Comparison of ENCODE assay signal across 19 mouse cellular contexts in genomic region chr4:24245124-24245523, GRCm38 (mm10).
A peak's percentile ranks its signal among the peaks of the same experiment; 100 is the strongest.
DNase-seq lines count a peak whose midpoint lies in the region; ATAC-seq and TF ChIP-seq lines count a peak whose summit lies in the region.
"Had no signal": no experiment of that assay in that cellular context is flagged by ENCODE, and none has a peak within 500 bp of the region (broad histone marks: within the 10 kb centered on the region; RNA-seq: fewer than 3 reads in every experiment).

No protein-coding gene starts in this region.

- intact Hi-C loops in left cerebral cortex, adult 2 months (cut with DNase I): loop anchor here (10.0 kb wide), 2 partner anchors 300 to 640 kb away; no protein-coding TSS in a partner anchor
- intact Hi-C loops in gastrocnemius, postnatal 14 days (cut with DNase I; ENCODE audit: low total_unique reads): no loop called here

- 0 out of 2 replicates have a peak overlapping the region, but pooled peaks have one; percentile 3 for H3K9ac ChIP-seq in forebrain, postnatal 0 days
- H3K9ac ChIP-seq: kidney, embryonic 15.5 days; liver, embryonic 15.5 days had no signal

- H3K9me3 ChIP-seq in forebrain, postnatal 0 days (ENCODE audit: low read length): no peaks in the 10 kb centered on the region
- H3K9me3 ChIP-seq: G1E; kidney, embryonic 15.5 days; liver, embryonic 15.5 days; megakaryocyte, embryonic 14.5 days had no signal

- peak; percentile 74 for ATAC-seq in forebrain, postnatal 0 days

- peak overlapping the region; percentile 10; the same call in 1 of the 2 replicates for H3K27ac ChIP-seq in left cerebral cortex, adult 2 months
- H3K27ac ChIP-seq in forebrain, postnatal 0 days (ENCODE audit: low read depth, low read length): 0 out of 2 replicates have a peak overlapping the region, but pooled peaks have one; percentile 1
- H3K27ac ChIP-seq: heart, adult 2 months; kidney, embryonic 15.5 days; layer of hippocampus, adult 2 months; liver, embryonic 15.5 days had no signal

- H3K4me1 ChIP-seq in forebrain, postnatal 0 days (ENCODE audit: insufficient read depth): no peaks in the 10 kb centered on the region
- H3K4me1 ChIP-seq: kidney, embryonic 15.5 days; liver, embryonic 15.5 days; megakaryocyte, embryonic 14.5 days had no signal

- no peaks in the 10 kb centered on the region for H3K36me3 ChIP-seq in forebrain, postnatal 0 days (ENCODE audit: insufficient read depth)
- H3K36me3 ChIP-seq: G1E; kidney, embryonic 15.5 days; liver, embryonic 15.5 days had no signal

- DNase-seq in left cerebral cortex, adult 2 months (ENCODE audit: extremely low spot score in 1 of 2, low spot score in 2 of 2): no peak
- no peak for DNase-seq in left cerebral cortex, adult 11 months (ENCODE audit: low spot score)
- DNase-seq in brain, adult 2 months (ENCODE audit: low read depth, low spot score): peak; percentile 26
- peak; percentile 16 for DNase-seq in embryo, embryonic 10.5 days (ENCODE audit: low spot score)
- DNase-seq in forebrain, postnatal 0 days: peak; percentile 68
- DNase-seq in gastrocnemius, postnatal 14 days: no peak
- no peak for DNase-seq in kidney, postnatal 25 days
- no peak for DNase-seq in adrenal gland, postnatal 10 days
- DNase-seq: cerebellum, adult 2 months; heart, adult 2 months; heart, postnatal 10 days; left cerebral cortex, postnatal 4 days; lung, postnatal 10 days; thymus, postnatal 36 days had no signal

- H3K27me3 ChIP-seq in forebrain, postnatal 0 days (ENCODE audit: insufficient read depth, low read length): no peaks in the 10 kb centered on the region
- H3K27me3 ChIP-seq: kidney, embryonic 15.5 days; liver, embryonic 15.5 days; megakaryocyte, embryonic 14.5 days had no signal

- TF ChIP-seq CTCF in left cerebral cortex, adult 2 months (IDR thresholded peaks at IDR 0.05): peak; percentile 12; the same call in 1 of the 2 replicates
- peak; percentile 51 for TF ChIP-seq CTCF in forebrain, postnatal 0 days (IDR thresholded peaks at IDR 0.05; ENCODE audit: low read depth)

- H3K4me3 ChIP-seq in left cerebral cortex, adult 2 months: peak overlapping the region; percentile 27; the same call in 1 of the 2 replicates
- no peak overlapping the region for H3K4me3 ChIP-seq in forebrain, postnatal 0 days (ENCODE audit: low read depth, low read length)
- H3K4me3 ChIP-seq: heart, adult 2 months; kidney, embryonic 15.5 days; layer of hippocampus, adult 2 months; liver, embryonic 15.5 days; megakaryocyte, embryonic 14.5 days had no signal

- 27% methylated on average over 6 of the region's 6 CpGs for WGBS in forebrain, postnatal 0 days

- H3K4me2 ChIP-seq in forebrain, postnatal 0 days (ENCODE audit: low read depth): peak overlapping the region; percentile 11; the same call in 1 of the 2 replicates
- H3K4me2 ChIP-seq: kidney, embryonic 15.5 days; liver, embryonic 15.5 days had no signal

Comparison
In these comparisons a context has a peak if more than half of its experiments do, and no peak if none do; other contexts are left out.
1. DNase-seq: peak in brain, adult 2 months (single experiment), embryo, embryonic 10.5 days (single experiment) and forebrain, postnatal 0 days (single experiment); none in left cerebral cortex, adult 2 months (0 of 2), left cerebral cortex, adult 11 months (single experiment), gastrocnemius, postnatal 14 days (single experiment), kidney, postnatal 25 days (0 of 2) and adrenal gland, postnatal 10 days (single experiment).